Mouse (Mus musculus): ENCODE measurements around the gene Cylc2.

Cylc2 gene

GRCm38 (mm10) chr4:51216378-51216777 is at the start of gene Cylc2:
Gene Cylc2, plus strand, starts transcription at chr4:51216678.
- no peak for DNase-seq (ENCODE audit: low spot score in 2 of 2)

All from urinary bladder, postnatal 4 days (tissue).